Mouse (Mus musculus) midbrain, embryonic 12.5 days (tissue): ENCODE data around the gene Sgpl1. TPM values are rescaled to one million over a fixed set of nuclear protein-coding genes. Genes with fewer than 3 reads are reported as not detected.

Source experiments
- ATAC-seq: fragments of 200-750 bp; cut with Nextera tagmentation; 2 replicates; pipeline ENCODE4 v1.8.0; 2017; ENCODE audit warnings: low read depth, moderate TSS enrichment, moderate library complexity; ENCODE audit not compliant: low FRiP score
- H3K27ac ChIP-seq: fragments of 300-500 bp; sonication (generic); replicated peaks from 2 replicates; pipeline ENCODE4 v1.5.1; 2016; ENCODE audit warnings: mild to moderate bottlenecking
- H3K27me3 ChIP-seq: fragments of 300-500 bp; sonication (generic); 2 replicates; pipeline ENCODE4 v1.6.1; 2016; ENCODE audit warnings: mild to moderate bottlenecking
- H3K36me3 ChIP-seq: fragments of 300-500 bp; sonication (generic); 2 replicates; pipeline ENCODE4 v1.6.1; 2016
- H3K4me1 ChIP-seq: fragments of 300-500 bp; sonication (generic); 2 replicates; pipeline ENCODE4 v1.6.1; 2016
- H3K4me2 ChIP-seq: fragments of 300-500 bp; sonication (generic); replicated peaks from 2 replicates; pipeline ENCODE4 v1.6.1; 2016; ENCODE audit warnings: mild to moderate bottlenecking, moderate library complexity
- H3K4me3 ChIP-seq: fragments of 300-500 bp; sonication (generic); 2 replicates; pipeline ENCODE4 v1.5.1; 2016; ENCODE audit warnings: mild to moderate bottlenecking
- H3K9ac ChIP-seq: fragments of 300-500 bp; sonication (generic); replicated peaks from 2 replicates; pipeline ENCODE4 v1.6.1; 2016; ENCODE audit warnings: mild to moderate bottlenecking, moderate library complexity
- H3K9me3 ChIP-seq: fragments of 300-500 bp; sonication (generic); 2 replicates; pipeline ENCODE4 v1.6.1; 2016; ENCODE audit warnings: mild to moderate bottlenecking
- WGBS: fragments of 180-500 bp; shearing (Covaris S2); methylation state at CpG from one replicate; pipeline ENCODE4 v1.1.7; 2016; 5-methylcytosine and 5-hydroxymethylcytosine counted together
- polyA plus RNA-seq: library from polyadenylated mRNA; unstranded; fragments of >200 nt; fragmentation: Nextera tagmentation; extraction: Ambion mirVana; gene quantifications from 2 replicates; pipeline ENCODE4 v1.2.1, GENCODE M21; 2016

The Sgpl1 gene
- polyA plus RNA-seq, 1 experiment from 2014 or later: 78.1 TPM

- no peak for ATAC-seq
- H3K4me1 ChIP-seq: peaks cover 2% of the 10 kb centered on the region; the same call in 1 of the 2 replicates
- H3K4me3 ChIP-seq: no peak overlapping the region
- no peaks in the 10 kb centered on the region for H3K27me3 ChIP-seq
- no peaks in the 10 kb centered on the region for H3K36me3 ChIP-seq
- no peak overlapping the region for H3K4me2 ChIP-seq
- H3K27ac ChIP-seq: no peak overlapping the region
- 54% methylated on average over 6 of the region's 6 CpGs for WGBS
- no peaks in the 10 kb centered on the region for H3K9me3 ChIP-seq
- H3K9ac ChIP-seq: no peak overlapping the region
These were observed 3.1 kb upstream of the Sgpl1 start for GRCm38 (mm10) chr10:61150616-61151015.

GRCm38 (mm10) chr10:61149476-61149875 lies 2.0 kb upstream of the Sgpl1 start:
- no peak overlapping the region for H3K4me3 ChIP-seq
- peaks cover 5% of the 10 kb centered on the region; the same call in 1 of the 2 replicates for H3K4me1 ChIP-seq
- no peak overlapping the region for H3K4me2 ChIP-seq
- no peak for ATAC-seq
- WGBS: 86% methylated on average over 3 of the region's 3 CpGs
- H3K36me3 ChIP-seq: no peaks in the 10 kb centered on the region
- H3K27me3 ChIP-seq: no peaks in the 10 kb centered on the region
- H3K27ac ChIP-seq: no peak overlapping the region
- H3K9me3 ChIP-seq: no peaks in the 10 kb centered on the region
- no peak overlapping the region for H3K9ac ChIP-seq

GRCm38 (mm10) chr10:61146807-61147156 lies 721 bp downstream of the Sgpl1 start:
- Histone ChIP-seq H3K9me3 (no peaks in the 10 kb centered on the region), H3K4me1 (peaks cover 5% of the 10 kb centered on the region; the same call in 1 of the 2 replicates), H3K4me2 (peak overlapping the region; percentile 96), H3K27ac (peak overlapping the region; percentile 96), H3K36me3 (no peaks in the 10 kb centered on the region), H3K9ac (peak overlapping the region; percentile 91), H3K27me3 (no peaks in the 10 kb centered on the region), H3K4me3 (peak overlapping the region; percentile 73)
- WGBS: 2% methylated on average over 13 of the region's 14 CpGs
- peak; percentile 55 for ATAC-seq

GRCm38 (mm10) chr10:61146119-61146806 lies 1.2 kb downstream of the Sgpl1 start:
- 2% methylated on average over 49 of the region's 53 CpGs for WGBS

GRCm38 (mm10) chr10:61145766-61146118 lies 1.8 kb downstream of the Sgpl1 start:
- peak overlapping the region; percentile 91 for H3K9ac ChIP-seq
- H3K36me3 ChIP-seq: no peaks in the 10 kb centered on the region
- no peaks in the 10 kb centered on the region for H3K9me3 ChIP-seq
- H3K4me3 ChIP-seq: peak overlapping the region; percentile 73
- H3K4me2 ChIP-seq: peak overlapping the region; percentile 96
- no peak for ATAC-seq
- H3K4me1 ChIP-seq: peaks cover 5% of the 10 kb centered on the region; the same call in 1 of the 2 replicates
- no peaks in the 10 kb centered on the region for H3K27me3 ChIP-seq
- WGBS: 0% methylated on average over 3 of the region's 3 CpGs
- peak overlapping the region; percentile 96 for H3K27ac ChIP-seq

More at GRCm38 (mm10) chr10:61146119-61146806, 1.2 kb downstream of the Sgpl1 start:
- Histone ChIP-seq H3K4me1 (peaks cover 5% of the 10 kb centered on the region; the same call in 1 of the 2 replicates), H3K9ac (peak overlapping the region; percentile 91), H3K4me3 (peak overlapping the region; percentile 73), H3K36me3 (no peaks in the 10 kb centered on the region), H3K27ac (peak overlapping the region; percentile 96), H3K27me3 (no peaks in the 10 kb centered on the region), H3K4me2 (peak overlapping the region; percentile 96), H3K9me3 (no peaks in the 10 kb centered on the region)
- peak; percentile 73 for ATAC-seq

- H3K36me3 ChIP-seq: no peaks in the 10 kb centered on the region
- no peak overlapping the region for H3K9ac ChIP-seq
- no peak overlapping the region for H3K27ac ChIP-seq
- peaks cover 5% of the 10 kb centered on the region; the same call in 1 of the 2 replicates for H3K4me1 ChIP-seq
- WGBS: 94% methylated on average over 2 of the region's 2 CpGs
- no peaks in the 10 kb centered on the region for H3K9me3 ChIP-seq
- H3K4me3 ChIP-seq: no peak overlapping the region
- no peaks in the 10 kb centered on the region for H3K27me3 ChIP-seq
- H3K4me2 ChIP-seq: no peak overlapping the region
- ATAC-seq: no peak
These were observed 4.2 kb downstream of the Sgpl1 start for GRCm38 (mm10) chr10:61143343-61143742.

- no peaks in the 10 kb centered on the region for H3K9me3 ChIP-seq
- H3K4me3 ChIP-seq: no peak overlapping the region
- no peak overlapping the region for H3K27ac ChIP-seq
- 70% methylated on average over 1 of the region's 1 CpGs for WGBS
- ATAC-seq: no peak
- H3K27me3 ChIP-seq: no peaks in the 10 kb centered on the region
- no peak overlapping the region for H3K9ac ChIP-seq
- H3K4me2 ChIP-seq: no peak overlapping the region
- no peaks in the 10 kb centered on the region for H3K4me1 ChIP-seq
- no peaks in the 10 kb centered on the region for H3K36me3 ChIP-seq
These were observed 9.9 kb downstream of the Sgpl1 start for GRCm38 (mm10) chr10:61137567-61137966.

GRCm38 (mm10) chr10:61135226-61135839 lies 12.2 kb downstream of the Sgpl1 start:
- H3K4me3 ChIP-seq: no peak overlapping the region
- H3K27me3 ChIP-seq: no peaks in the 10 kb centered on the region
- no peaks in the 10 kb centered on the region for H3K9me3 ChIP-seq
- no peak overlapping the region for H3K9ac ChIP-seq
- 71% methylated on average over 3 of the region's 3 CpGs for WGBS
- H3K4me2 ChIP-seq: no peak overlapping the region
- peaks cover 6% of the 10 kb centered on the region; the same call in 1 of the 2 replicates for H3K36me3 ChIP-seq
- no peak for ATAC-seq
- H3K27ac ChIP-seq: no peak overlapping the region
- H3K4me1 ChIP-seq: no peaks in the 10 kb centered on the region

GRCm38 (mm10) chr10:61134041-61134440 lies 13.5 kb downstream of the Sgpl1 start:
- H3K4me1 ChIP-seq: no peaks in the 10 kb centered on the region
- H3K27me3 ChIP-seq: no peaks in the 10 kb centered on the region
- H3K4me2 ChIP-seq: no peak overlapping the region
- ATAC-seq: no peak
- H3K9me3 ChIP-seq: no peaks in the 10 kb centered on the region
- WGBS: 72% methylated on average over 4 of the region's 4 CpGs
- H3K27ac ChIP-seq: no peak overlapping the region
- no peak overlapping the region for H3K9ac ChIP-seq
- no peak overlapping the region for H3K4me3 ChIP-seq
- peaks cover 6% of the 10 kb centered on the region; the same call in 1 of the 2 replicates for H3K36me3 ChIP-seq

- 84% methylated on average over 3 of the region's 3 CpGs for WGBS
- ATAC-seq: no peak
- H3K27me3 ChIP-seq: no peaks in the 10 kb centered on the region
These were observed 16.5 kb downstream of the Sgpl1 start for GRCm38 (mm10) chr10:61130959-61131358.

GRCm38 (mm10) chr10:61128701-61129365 lies 18.7 kb downstream of the Sgpl1 start:
- Histone ChIP-seq H3K4me1 (no peaks in the 10 kb centered on the region), H3K36me3 (peaks cover 13% of the 10 kb centered on the region), H3K9ac (no peak overlapping the region), H3K9me3 (no peaks in the 10 kb centered on the region), H3K27ac (no peak overlapping the region), H3K4me2 (no peak overlapping the region), H3K4me3 (no peak overlapping the region), H3K27me3 (no peaks in the 10 kb centered on the region)
- ATAC-seq: no peak
- WGBS: 96% methylated on average over 1 of the region's 1 CpGs

More at GRCm38 (mm10) chr10:61130959-61131358, 16.5 kb downstream of the Sgpl1 start:
- Histone ChIP-seq H3K4me2 (no peak overlapping the region), H3K27ac (no peak overlapping the region), H3K9ac (no peak overlapping the region), H3K9me3 (no peaks in the 10 kb centered on the region), H3K36me3 (peaks cover 13% of the 10 kb centered on the region), H3K4me3 (no peak overlapping the region), H3K4me1 (no peaks in the 10 kb centered on the region)

- 95% methylated on average over 2 of the region's 2 CpGs for WGBS
- no peak overlapping the region for H3K27ac ChIP-seq
- H3K4me3 ChIP-seq: no peak overlapping the region
- H3K27me3 ChIP-seq: no peaks in the 10 kb centered on the region
- H3K4me2 ChIP-seq: no peak overlapping the region
- H3K4me1 ChIP-seq: no peaks in the 10 kb centered on the region
- peaks cover 28% of the 10 kb centered on the region for H3K36me3 ChIP-seq
- no peaks in the 10 kb centered on the region for H3K9me3 ChIP-seq
- no peak overlapping the region for H3K9ac ChIP-seq
- no peak for ATAC-seq
These were observed 23.0 kb downstream of the Sgpl1 start for GRCm38 (mm10) chr10:61124462-61124861.
